Mouse (Mus musculus) ovary, adult 18-20 months (tissue): ENCODE results near the gene Olfr972.
"Not testable (repeated sequence)": the region's sequence is repeated elsewhere in the genome, so short reads cannot be mapped to it uniquely, and the experiment has no call there.

Experiments
- DNase-seq: peaks from one replicate; pipeline ENCODE4 v3.0.0; 2022; ENCODE audit warnings: low spot score, mixed read lengths

Gene Olfr972

DNA sequence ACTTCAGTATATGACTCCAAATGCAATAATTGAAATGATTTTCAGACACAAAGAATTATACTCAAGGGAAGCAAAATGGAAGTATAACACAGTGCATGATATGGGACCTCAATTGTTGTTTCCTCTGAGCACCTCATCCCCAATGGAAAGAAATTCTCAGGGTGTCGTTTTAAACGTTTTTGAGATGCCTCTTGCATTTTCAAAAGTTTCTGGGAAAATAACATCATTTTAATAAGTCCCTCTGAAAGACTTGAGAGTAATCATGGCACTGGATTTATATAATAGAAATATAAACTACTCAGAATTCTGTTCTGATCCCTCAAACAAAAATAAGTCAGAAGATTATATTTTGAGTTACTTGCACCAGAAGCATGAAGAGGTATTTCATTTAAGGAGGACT is at the start of gene Olfr972:
Gene Olfr972 (plus strand): TSS at position 301 of the 400 bp plus-strand sequence.
- no peak for DNase-seq

- not testable (repeated sequence) for DNase-seq
Observed at GRCm38 (mm10) chr9:39836576-39836975, 29.6 kb upstream of the Olfr972 start, which contains the start of gene Olfr971. TSS of gene Olfr971 (plus strand) at chr9:39836876.

DNA sequence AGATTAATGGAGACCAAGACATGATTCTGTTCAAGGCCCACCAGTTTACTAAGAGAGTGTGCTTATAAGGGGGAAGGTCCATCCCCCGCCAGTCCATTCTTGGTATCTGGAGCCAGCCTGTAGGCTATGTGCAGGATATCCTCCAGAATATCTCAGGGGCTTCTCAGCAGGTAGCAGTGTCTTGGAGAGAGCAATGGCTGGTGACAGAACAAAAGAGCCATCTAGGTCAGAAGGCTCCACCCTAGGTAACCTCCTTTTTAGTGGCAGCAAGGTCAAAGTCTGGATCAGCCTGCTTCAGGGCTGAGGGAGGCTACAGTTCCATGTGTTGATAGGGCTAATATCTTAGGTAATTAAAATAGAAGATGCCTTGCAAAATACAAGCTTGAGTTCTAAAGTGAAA is 5.8 kb downstream of the Olfr972 start:
- not testable (repeated sequence) for DNase-seq

DNA sequence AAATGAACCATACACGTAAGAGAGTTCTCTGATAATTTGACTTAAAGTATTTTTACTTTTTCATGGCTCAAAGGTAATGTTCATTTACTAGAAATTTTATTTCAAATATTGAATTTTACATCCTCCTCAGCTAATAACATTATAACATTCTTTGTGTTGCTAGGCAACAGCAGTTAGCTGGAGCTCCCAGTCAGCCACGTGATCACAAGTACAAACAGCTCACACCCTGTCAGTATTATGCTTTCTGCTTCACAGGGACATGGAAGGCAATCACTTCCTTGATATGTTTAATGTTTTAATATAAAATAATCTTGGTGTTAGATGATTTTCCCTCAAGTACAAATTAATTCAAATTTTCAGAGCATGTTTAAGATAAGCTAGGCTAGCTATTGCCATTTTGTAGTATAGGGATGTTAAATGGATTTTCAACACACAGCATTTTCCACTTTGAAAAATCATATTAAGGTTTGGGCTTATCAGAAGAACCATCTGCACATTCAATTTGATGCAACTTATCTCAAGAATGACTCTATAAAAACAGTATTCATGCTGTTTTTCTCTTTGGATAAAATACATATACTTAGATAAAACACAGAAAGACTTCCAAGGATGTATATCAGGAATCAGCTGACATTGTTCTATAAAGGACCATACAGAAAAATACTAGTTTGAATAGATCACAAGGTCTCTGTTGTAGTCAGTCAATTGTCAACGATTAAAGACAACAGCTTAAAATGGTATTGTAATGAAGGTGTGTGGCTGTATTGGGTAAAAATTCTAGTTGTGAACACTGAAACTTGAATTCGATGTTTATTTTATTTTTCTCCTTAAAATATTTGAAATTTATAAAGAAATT is 11.5 kb downstream of the Olfr972 start:
- not testable (repeated sequence) for DNase-seq

DNA sequence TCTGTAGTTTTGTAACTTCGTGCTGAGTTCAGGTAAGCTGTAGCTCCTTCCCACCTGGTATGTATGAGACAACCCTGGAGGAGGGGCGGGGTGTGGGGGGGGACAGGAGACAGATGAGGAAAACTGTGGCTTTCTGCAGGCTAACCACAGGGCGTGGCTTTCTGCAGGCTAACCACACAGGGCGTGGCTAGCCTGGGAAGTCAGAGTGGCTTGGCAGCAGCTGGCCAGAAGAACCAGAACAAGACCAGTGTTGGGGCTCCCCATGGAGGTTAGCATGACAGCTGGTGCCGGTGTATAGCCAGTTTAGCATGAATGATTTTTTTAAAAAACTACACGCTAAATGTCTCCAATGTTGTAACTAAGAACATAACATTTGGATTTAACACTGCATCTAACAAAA is 38.9 kb downstream of the Olfr972 start:
- no peak for DNase-seq

- DNase-seq, result no peak
Observed at GRCm38 (mm10) chr9:39907036-39907435, 40.8 kb downstream of the Olfr972 start, which contains the start of gene Olfr229. TSS of gene Olfr229 (plus strand) at chr9:39907336.

GRCm38 (mm10) chr9:39909939-39910338 is 43.7 kb downstream of the Olfr972 start:
- DNase-seq, result no peak
